Mouse (Mus musculus) forebrain, embryonic 10.5 days (tissue): ENCODE measurements at regions not wholly inside any gene's neighbourhood (a gene's known extent, or its start where the extent isn't known, plus 50 kb on each side); places are given as distances from the start of the nearest gene placed in this dataset.

Experiments
- DNase-seq: peaks from one replicate; pipeline ENCODE4 v3.0.0-alpha.2; 2017; ENCODE audit warnings: low spot score; ENCODE audit errors: extremely low spot score
- H3K27ac ChIP-seq: fragments of 300-500 bp; sonication (generic); 2 replicates; pipeline ENCODE4 v1.5.1; 2016; ENCODE audit warnings: mild to moderate bottlenecking
- H3K27me3 ChIP-seq: fragments of 300-500 bp; sonication (generic); 2 replicates; pipeline ENCODE4 v1.6.1; 2016; ENCODE audit warnings: mild to moderate bottlenecking; ENCODE audit not compliant: poor library complexity, severe bottlenecking
- H3K36me3 ChIP-seq: fragments of 300-500 bp; sonication (generic); replicated peaks from 2 replicates; pipeline ENCODE4 v1.6.1; 2016; ENCODE audit warnings: mild to moderate bottlenecking, moderate library complexity
- H3K4me1 ChIP-seq: fragments of 300-500 bp; sonication (generic); 2 replicates; pipeline ENCODE4 v1.6.1; 2016
- H3K4me3 ChIP-seq: fragments of 300-500 bp; sonication (generic); 2 replicates; pipeline ENCODE4 v1.5.1; 2016; ENCODE audit warnings: mild to moderate bottlenecking, moderate library complexity
- H3K9me3 ChIP-seq: fragments of 300-500 bp; sonication (generic); 2 replicates; pipeline ENCODE4 v1.6.1; 2016; ENCODE audit warnings: mild to moderate bottlenecking, moderate library complexity
- WGBS: fragments of 180-500 bp; shearing (Covaris S2); methylation state at CpG from one replicate; pipeline ENCODE4 v1.1.7; 2016; 5-methylcytosine and 5-hydroxymethylcytosine counted together

GRCm38 (mm10) chr2:45249658-45250057 lies 132.5 kb upstream of the Zeb2 start:
- Histone ChIP-seq H3K36me3 (no peaks in the 10 kb centered on the region), H3K27ac (no peak overlapping the region), H3K9me3 (no peaks in the 10 kb centered on the region), H3K4me1 (peaks cover 8% of the 10 kb centered on the region), H3K27me3 (peaks cover 6% of the 10 kb centered on the region), H3K4me3 (no peak overlapping the region)
- WGBS, result 89% methylated on average over 1 of the region's 1 CpGs
- no peak for DNase-seq

GRCm38 (mm10) chr2:45246061-45246945 lies 129.1 kb upstream of the Zeb2 start:
- Histone ChIP-seq H3K27ac (no peak overlapping the region), H3K4me1 (peaks cover 8% of the 10 kb centered on the region), H3K9me3 (no peaks in the 10 kb centered on the region), H3K36me3 (no peaks in the 10 kb centered on the region), H3K4me3 (no peak overlapping the region), H3K27me3 (no peaks in the 10 kb centered on the region)
- DNase-seq, result no peak
- 92% methylated on average over 10 of the region's 10 CpGs for WGBS

- H3K9me3 ChIP-seq, result no peaks in the 10 kb centered on the region
- H3K4me1 ChIP-seq, result peaks cover 10% of the 10 kb centered on the region
- WGBS, result 85% methylated on average over 1 of the region's 1 CpGs
- no peak overlapping the region for H3K27ac ChIP-seq
- H3K4me3 ChIP-seq, result no peak overlapping the region
- H3K36me3 ChIP-seq, result no peaks in the 10 kb centered on the region
- no peaks in the 10 kb centered on the region for H3K27me3 ChIP-seq
- no peak for DNase-seq
Measured at GRCm38 (mm10) chr2:45245506-45245905, 128.3 kb upstream of the Zeb2 start.

GRCm38 (mm10) chr2:45244491-45244890 lies 127.3 kb upstream of the Zeb2 start:
- no peak overlapping the region for H3K4me3 ChIP-seq
- H3K9me3 ChIP-seq, result no peaks in the 10 kb centered on the region
- H3K36me3 ChIP-seq, result no peaks in the 10 kb centered on the region
- WGBS, result 89% methylated on average over 14 of the region's 14 CpGs
- no peak overlapping the region for H3K27ac ChIP-seq
- no peaks in the 10 kb centered on the region for H3K27me3 ChIP-seq
- no peak for DNase-seq
- peaks cover 5% of the 10 kb centered on the region; the same call in 1 of the 2 replicates for H3K4me1 ChIP-seq

GRCm38 (mm10) chr2:45239501-45240292 lies 122.5 kb upstream of the Zeb2 start:
- 89% methylated on average over 16 of the region's 16 CpGs for WGBS
- Histone ChIP-seq H3K4me3 (no peak overlapping the region), H3K27ac (peak overlapping the region; percentile 40; the same call in 1 of the 2 replicates), H3K27me3 (no peaks in the 10 kb centered on the region), H3K4me1 (peaks cover 5% of the 10 kb centered on the region; the same call in 1 of the 2 replicates), H3K36me3 (no peaks in the 10 kb centered on the region), H3K9me3 (no peaks in the 10 kb centered on the region)
- DNase-seq, result no peak

- peaks cover 5% of the 10 kb centered on the region; the same call in 1 of the 2 replicates for H3K4me1 ChIP-seq
- WGBS, result 93% methylated on average over 6 of the region's 6 CpGs
- DNase-seq, result no peak
- H3K9me3 ChIP-seq, result no peaks in the 10 kb centered on the region
- no peak overlapping the region for H3K27ac ChIP-seq
- H3K27me3 ChIP-seq, result no peaks in the 10 kb centered on the region
- H3K36me3 ChIP-seq, result no peaks in the 10 kb centered on the region
- no peak overlapping the region for H3K4me3 ChIP-seq
Measured at GRCm38 (mm10) chr2:45239001-45239400, 121.8 kb upstream of the Zeb2 start.

- peaks cover 1% of the 10 kb centered on the region; the same call in 1 of the 2 replicates for H3K27me3 ChIP-seq
- H3K4me3 ChIP-seq, result no peak overlapping the region
- H3K36me3 ChIP-seq, result no peaks in the 10 kb centered on the region
- no peaks in the 10 kb centered on the region for H3K9me3 ChIP-seq
- 95% methylated on average over 13 of the region's 13 CpGs for WGBS
- no peak for DNase-seq
- peaks cover 5% of the 10 kb centered on the region; the same call in 1 of the 2 replicates for H3K4me1 ChIP-seq
- H3K27ac ChIP-seq, result no peak overlapping the region
Measured at GRCm38 (mm10) chr2:45236168-45236700, 119.0 kb upstream of the Zeb2 start.

GRCm38 (mm10) chr2:45234148-45234547 lies 117.0 kb upstream of the Zeb2 start:
- Histone ChIP-seq H3K4me3 (no peak overlapping the region), H3K27ac (no peak overlapping the region), H3K36me3 (no peaks in the 10 kb centered on the region), H3K4me1 (peaks cover 5% of the 10 kb centered on the region), H3K27me3 (peaks cover 12% of the 10 kb centered on the region), H3K9me3 (no peaks in the 10 kb centered on the region)
- WGBS, result 86% methylated on average over 1 of the region's 1 CpGs
- no peak for DNase-seq

- no peak for DNase-seq
- peaks cover 37% of the 10 kb centered on the region for H3K4me1 ChIP-seq
- H3K36me3 ChIP-seq, result no peaks in the 10 kb centered on the region
- 76% methylated on average over 11 of the region's 11 CpGs for WGBS
- peaks cover 12% of the 10 kb centered on the region for H3K27me3 ChIP-seq
- H3K4me3 ChIP-seq, result no peak overlapping the region
- no peaks in the 10 kb centered on the region for H3K9me3 ChIP-seq
- H3K27ac ChIP-seq, result no peak overlapping the region
Measured at GRCm38 (mm10) chr2:45230351-45231209, 113.4 kb upstream of the Zeb2 start.

GRCm38 (mm10) chr2:45229501-45229900 lies 112.3 kb upstream of the Zeb2 start:
- H3K27ac ChIP-seq, result no peak overlapping the region
- H3K36me3 ChIP-seq, result no peaks in the 10 kb centered on the region
- H3K4me3 ChIP-seq, result no peak overlapping the region
- H3K9me3 ChIP-seq, result no peaks in the 10 kb centered on the region
- DNase-seq, result no peak
- peaks cover 12% of the 10 kb centered on the region for H3K27me3 ChIP-seq
- WGBS, result 71% methylated on average over 6 of the region's 6 CpGs
- peaks cover 48% of the 10 kb centered on the region for H3K4me1 ChIP-seq

GRCm38 (mm10) chr2:45227276-45227944 lies 110.2 kb upstream of the Zeb2 start:
- no peaks in the 10 kb centered on the region for H3K36me3 ChIP-seq
- H3K4me1 ChIP-seq, result peaks cover 52% of the 10 kb centered on the region
- peaks cover 12% of the 10 kb centered on the region for H3K27me3 ChIP-seq
- peak; percentile 38 for DNase-seq
- peak overlapping the region; percentile 82 for H3K27ac ChIP-seq
- H3K4me3 ChIP-seq, result no peak overlapping the region
- WGBS, result 25% methylated on average over 14 of the region's 14 CpGs
- H3K9me3 ChIP-seq, result no peaks in the 10 kb centered on the region

GRCm38 (mm10) chr2:45226045-45226370 lies 108.8 kb upstream of the Zeb2 start:
- H3K36me3 ChIP-seq, result no peaks in the 10 kb centered on the region
- 35% methylated on average over 4 of the region's 4 CpGs for WGBS
- H3K4me3 ChIP-seq, result peak overlapping the region; percentile 6; the same call in 1 of the 2 replicates
- peaks cover 9% of the 10 kb centered on the region for H3K27me3 ChIP-seq
- peak overlapping the region; percentile 82 for H3K27ac ChIP-seq
- DNase-seq, result no peak
- H3K4me1 ChIP-seq, result peaks cover 61% of the 10 kb centered on the region
- H3K9me3 ChIP-seq, result no peaks in the 10 kb centered on the region
